Mouse (Mus musculus): ENCODE measurements around the gene Ptprn2. TPM values are rescaled to one million over a fixed set of nuclear protein-coding genes. Genes with fewer than 3 reads are reported as not detected.

The Ptprn2 gene
- total and polyA plus RNA-seq, 3 experiments: 0.17 TPM; not detected in 2

DNA sequence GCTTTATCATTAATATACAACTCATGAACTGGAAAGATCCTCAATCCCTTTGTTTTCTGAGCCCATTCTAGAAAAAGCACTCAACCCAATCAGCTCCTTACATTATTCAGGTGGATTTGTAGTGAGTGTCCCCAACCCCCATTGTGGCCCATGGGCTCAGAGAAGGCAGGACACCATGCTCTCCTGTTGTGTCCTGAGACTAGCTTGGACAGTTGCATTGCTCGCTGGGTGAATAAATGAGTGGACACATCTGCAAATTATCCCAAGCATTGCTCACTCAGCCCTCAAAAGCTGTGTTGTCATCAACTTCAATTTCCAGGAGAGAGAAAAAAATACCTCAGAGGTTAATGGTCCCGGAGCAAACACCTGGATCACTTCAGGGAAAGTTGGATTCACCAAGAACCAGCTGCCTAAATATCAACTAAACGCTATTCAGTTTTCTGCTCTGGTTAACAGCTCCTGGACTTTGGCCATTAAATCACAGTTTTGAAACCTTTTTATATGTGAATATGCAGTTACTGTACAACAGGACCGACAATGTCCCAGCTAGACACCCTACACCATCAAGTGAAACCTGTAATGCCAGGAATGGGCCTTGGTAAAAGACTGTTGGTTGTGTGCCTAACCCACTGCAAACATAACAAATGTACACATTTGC lies 376.0 kb downstream of the Ptprn2 start:
- no peak for TF ChIP-seq NRF1 (IDR thresholded peaks at IDR 0.05; ENCODE audit: low read depth, low read length)
- TF ChIP-seq GABPA (IDR thresholded peaks at IDR 0.05; ENCODE audit: insufficient replicate concordance, low read depth, low read length): no peak
- TF ChIP-seq TCF12 (IDR thresholded peaks at IDR 0.05; ENCODE audit: low read depth, low read length): no peak
- no peak for TF ChIP-seq E2F4 (IDR thresholded peaks at IDR 0.05; ENCODE audit: insufficient replicate concordance, low read depth, low read length)
- TF ChIP-seq ZC3H11A (IDR thresholded peaks at IDR 0.05; ENCODE audit: low read depth, low read length): no peak
- TF ChIP-seq JUN (IDR thresholded peaks at IDR 0.05; ENCODE audit: insufficient read depth, low read depth, low read length): no peak
- TF ChIP-seq MYC (IDR thresholded peaks at IDR 0.05; ENCODE audit: low read depth, low read length): no peak
- no peak for TF ChIP-seq USF1 (IDR thresholded peaks at IDR 0.05; ENCODE audit: low read depth, low read length)
- TF ChIP-seq IRF4 (IDR thresholded peaks at IDR 0.05; ENCODE audit: low read depth, low read length): no peak
- TF ChIP-seq HCFC1 (IDR thresholded peaks at IDR 0.05; ENCODE audit: low read depth, low read length): no peak
- no peak for TF ChIP-seq MAX (IDR thresholded peaks at IDR 0.05; ENCODE audit: low read length)
- no peak for TF ChIP-seq USF2 (conservative IDR thresholded peaks at IDR 0.05; ENCODE audit: low read depth, low read length)
- no peak for TF ChIP-seq MEF2A (IDR thresholded peaks at IDR 0.05; ENCODE audit: borderline replicate concordance, low read depth, low read length)
- no peak for TF ChIP-seq POLR2AphosphoS2 (IDR thresholded peaks at IDR 0.05; ENCODE audit: low read depth, low read length)
- TF ChIP-seq MAFK (IDR thresholded peaks at IDR 0.05; ENCODE audit: insufficient replicate concordance, low read length): no peak
- TF ChIP-seq ELF1 (IDR thresholded peaks at IDR 0.05; ENCODE audit: low read depth, low read length): no peak
- no peak for TF ChIP-seq RCOR1 (conservative IDR thresholded peaks at IDR 0.05; ENCODE audit: low read depth, low read length)
- TF ChIP-seq ZMIZ1 (IDR thresholded peaks at IDR 0.05; ENCODE audit: low read depth, low read length): no peak
- DNase-seq (ENCODE audit: extremely low read depth): no peak
- Histone ChIP-seq H3K9me3 (replicated peaks; ENCODE audit: low read length) (no peaks in the 10 kb centered on the region), H3K4me2 (ENCODE audit: insufficient read depth, low read depth, poor library complexity, severe bottlenecking) (peak overlapping the region; percentile 42; the same call in 1 of the 2 replicates), H3K9ac (ENCODE audit: insufficient read depth, low read depth) (no peak overlapping the region), H3K27me3 (replicated peaks) (peaks cover 11% of the 10 kb centered on the region), H3K36me3 (replicated peaks in 1 of 2; ENCODE audit: control insufficient read depth in 1 of 2, insufficient read depth in 1 of 2, low read length in 1 of 2) (no peaks in the 10 kb centered on the region), H3K4me3 (replicated peaks in 1 of 3; ENCODE audit: low read depth in 2 of 3, low read length in 2 of 3, poor library complexity in 1 of 3) (no peak overlapping the region), H3K79me2 (replicated peaks; ENCODE audit: control insufficient read depth, extremely low read depth, insufficient read depth, poor library complexity, severe bottlenecking) (no peaks in the 10 kb centered on the region), H3K27ac (ENCODE audit: insufficient read depth, low read depth) (no peak overlapping the region), H3K4me1 (ENCODE audit: control insufficient read depth in 1 of 2, insufficient read depth in 2 of 2) (0 out of 4 replicates have a peak, but pooled peaks cover 0 to 3% of the 10 kb centered on the region in 2 experiments)
- dilution Hi-C loops (cut with MboI; ENCODE audit: extremely low pct_ligation_motif_present, extremely low pct_unique_long_range_greater_than_20kb, low sequenced_read_pairs): no loop called here
- in situ Hi-C loops (cut with MboI; ENCODE audit: low pct_ligation_motif_present, low pct_unique_long_range_greater_than_20kb, low sequenced_read_pairs): no loop called here

- dilution Hi-C loops (cut with MboI; ENCODE audit: extremely low pct_ligation_motif_present, extremely low pct_unique_long_range_greater_than_20kb, low sequenced_read_pairs) (no loop called here), in situ Hi-C loops (cut with MboI; ENCODE audit: low pct_ligation_motif_present, low pct_unique_long_range_greater_than_20kb, low sequenced_read_pairs) (no loop called here)
- DNase-seq (ENCODE audit: extremely low read depth): no peak
- H3K4me3 ChIP-seq (replicated peaks in 1 of 3; ENCODE audit: low read depth in 2 of 3, low read length in 2 of 3, poor library complexity in 1 of 3): no peak overlapping the region
- no peaks in the 10 kb centered on the region for H3K36me3 ChIP-seq (replicated peaks in 1 of 2; ENCODE audit: control insufficient read depth in 1 of 2, insufficient read depth in 1 of 2, low read length in 1 of 2)
- peaks cover 2% of the 10 kb centered on the region for H3K27me3 ChIP-seq (replicated peaks)
- H3K4me1 ChIP-seq (ENCODE audit: control insufficient read depth in 1 of 2, insufficient read depth in 2 of 2): 0 out of 4 replicates have a peak, but pooled peaks cover 0 to 3% of the 10 kb centered on the region in 2 experiments
- H3K27ac ChIP-seq (ENCODE audit: insufficient read depth, low read depth): no peak overlapping the region
- TF ChIP-seq SMC3 (IDR thresholded peaks at IDR 0.05; ENCODE audit: low read depth, low read length): no peak
- no peak for TF ChIP-seq MAX (IDR thresholded peaks at IDR 0.05; ENCODE audit: low read length)
- no peak for TF ChIP-seq MEF2A (IDR thresholded peaks at IDR 0.05; ENCODE audit: borderline replicate concordance, low read depth, low read length)
- no peak for TF ChIP-seq TBP (conservative IDR thresholded peaks at IDR 0.05; ENCODE audit: low read depth, low read length)
- no peak for TF ChIP-seq ELF1 (IDR thresholded peaks at IDR 0.05; ENCODE audit: low read depth, low read length)
- TF ChIP-seq IRF4 (IDR thresholded peaks at IDR 0.05; ENCODE audit: low read depth, low read length): no peak
- no peak for TF ChIP-seq NRF1 (IDR thresholded peaks at IDR 0.05; ENCODE audit: low read depth, low read length)
- no peak for TF ChIP-seq ZKSCAN1 (IDR thresholded peaks at IDR 0.05; ENCODE audit: borderline replicate concordance, low read depth, low read length)
- TF ChIP-seq UBTF (IDR thresholded peaks at IDR 0.05; ENCODE audit: low read depth, low read length): no peak
- TF ChIP-seq CTCF (conservative IDR thresholded peaks at IDR 0.05 in 1 of 2, IDR thresholded peaks at IDR 0.05 in 1 of 2; ENCODE audit: low read depth in 2 of 2, low read length in 2 of 2): no peak
- no peak for TF ChIP-seq KAT2A (IDR thresholded peaks at IDR 0.05; ENCODE audit: insufficient replicate concordance, low read length)
- TF ChIP-seq JUN (IDR thresholded peaks at IDR 0.05; ENCODE audit: insufficient read depth, low read depth, low read length): no peak
- TF ChIP-seq TCF12 (IDR thresholded peaks at IDR 0.05; ENCODE audit: low read depth, low read length): no peak
- no peak for TF ChIP-seq POLR2AphosphoS2 (IDR thresholded peaks at IDR 0.05; ENCODE audit: low read depth, low read length)
- TF ChIP-seq MXI1 (IDR thresholded peaks at IDR 0.05; ENCODE audit: low read depth, low read length): no peak
- no peak for TF ChIP-seq CHD2 (IDR thresholded peaks at IDR 0.05; ENCODE audit: low read length)
- no peaks in the 10 kb centered on the region for H3K79me2 ChIP-seq (replicated peaks; ENCODE audit: control insufficient read depth, extremely low read depth, insufficient read depth, poor library complexity, severe bottlenecking)
- no peak overlapping the region for H3K4me2 ChIP-seq (ENCODE audit: insufficient read depth, low read depth, poor library complexity, severe bottlenecking)
- no peak overlapping the region for H3K9ac ChIP-seq (ENCODE audit: insufficient read depth, low read depth)
- H3K9me3 ChIP-seq (replicated peaks; ENCODE audit: low read length): no peaks in the 10 kb centered on the region
Observed at GRCm38 (mm10) chr12:116863291-116863899, 377.9 kb downstream of the Ptprn2 start.
